Mouse (Mus musculus): ENCODE measurements around the gene Fam151b. TPM values are rescaled to one million over a fixed set of nuclear protein-coding genes. Genes with fewer than 3 reads are reported as not detected.

Fam151b gene
- total and polyA plus RNA-seq, 3 experiments: 0.11 TPM; not detected in 2

DNA sequence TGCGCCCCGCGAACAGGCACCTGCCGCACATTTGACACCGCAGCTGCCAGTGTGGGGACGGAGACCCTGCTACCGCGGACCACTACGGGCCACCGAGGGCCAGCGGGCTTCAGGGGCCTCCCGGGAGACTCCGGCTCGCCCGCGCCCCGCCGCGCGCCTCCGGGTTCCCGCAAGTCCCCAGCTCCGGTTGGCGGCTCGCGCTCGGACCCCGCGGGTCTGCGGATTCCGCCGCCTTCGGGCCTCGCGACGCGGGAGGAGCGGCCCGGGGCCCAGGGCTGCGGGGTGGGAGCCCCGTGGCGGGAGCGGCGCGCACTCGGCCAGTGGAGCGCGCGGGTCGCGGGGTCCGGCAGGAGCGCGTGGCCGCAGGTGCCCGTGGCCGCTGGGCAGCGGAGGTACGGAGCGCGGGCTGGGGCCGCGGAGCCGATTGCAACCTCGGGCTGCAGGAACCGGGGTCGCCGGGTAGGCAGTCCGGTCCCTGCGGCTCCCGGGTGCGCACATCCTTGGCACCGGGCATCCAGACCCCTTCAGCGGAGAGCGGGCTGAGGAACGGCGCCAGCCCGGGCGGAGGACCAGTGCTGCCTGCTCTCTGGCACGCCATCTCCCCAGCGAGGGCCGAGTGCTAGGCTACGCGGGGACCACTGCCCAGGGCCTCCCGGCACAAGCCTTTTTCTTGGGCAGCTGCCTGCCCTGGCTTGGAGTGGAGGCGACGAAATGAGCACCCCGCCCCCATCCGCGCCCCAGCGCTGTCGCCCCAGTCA, 57.3 kb downstream of the Fam151b start:
- H3K4me3 ChIP-seq (ENCODE audit: low read depth, low read length): no peak overlapping the region; the same call in 1 of the 2 replicates
- no peak for DNase-seq (ENCODE audit: low spot score)

DNA sequence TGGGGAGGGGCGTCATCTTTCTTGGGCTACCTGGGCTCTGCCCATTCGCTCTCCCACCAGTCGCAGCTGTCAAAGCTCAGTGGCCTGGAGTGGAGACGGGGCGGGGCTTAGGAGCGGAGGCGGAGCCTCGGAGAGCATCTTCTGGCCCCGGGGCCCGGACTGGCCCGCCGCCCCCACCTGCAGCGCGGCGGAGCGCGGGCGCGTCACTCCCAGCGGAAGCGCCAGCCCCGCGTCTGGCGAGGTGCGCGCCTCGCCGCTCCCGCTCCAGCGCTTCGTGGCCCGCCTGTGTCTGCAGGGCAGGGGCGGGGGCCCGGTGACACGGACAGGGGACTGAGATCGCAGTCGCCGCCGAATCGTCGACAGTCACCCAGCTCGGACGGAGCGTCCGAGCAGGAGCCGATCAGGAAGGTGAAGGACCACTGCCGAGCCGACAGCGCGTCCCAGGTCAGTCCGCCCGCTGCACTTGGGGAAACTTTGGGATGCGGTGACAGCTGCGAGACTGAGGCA, 58.0 kb downstream of the Fam151b start, which contains the start of gene Ankrd34b:
TSS of gene Ankrd34b (plus strand) at position 139 of the 507 bp plus-strand sequence.
- Histone ChIP-seq H3K4me3 (ENCODE audit: low read depth, low read length) (no peak within 1 kb of the TSS; the same call in 1 of the 2 replicates), H3K9me3 (replicated peaks) (peaks cover 15% of the 10 kb centered on the region), H3K4me1 (ENCODE audit: insufficient read depth, low read depth, low read length) (no peaks in the 10 kb centered on the region), H3K27me3 (ENCODE audit: insufficient read depth, low read length) (peaks cover 12% of the 10 kb centered on the region), H3K36me3 (replicated peaks) (no peaks in the 10 kb centered on the region)
- TF ChIP-seq GATA1 (IDR thresholded peaks at IDR 0.05; ENCODE audit: borderline replicate concordance, low read length): no peak
- no peak for TF ChIP-seq TAL1 (conservative IDR thresholded peaks at IDR 0.05; ENCODE audit: low read depth, low read length)
- no peak for TF ChIP-seq CTCF (IDR thresholded peaks at IDR 0.05; ENCODE audit: low read depth, low read length)
- no peak for TF ChIP-seq POLR2AphosphoS5 (IDR thresholded peaks at IDR 0.05; ENCODE audit: insufficient replicate concordance, low read depth, low read length)
- no peak for TF ChIP-seq GATA2 (IDR thresholded peaks at IDR 0.05; ENCODE audit: borderline replicate concordance, low read depth, low read length)
- no peak for ATAC-seq (ENCODE audit: extremely low read depth, insufficient number of reproducible peaks, low FRiP score, poor library complexity, severe bottlenecking)
- DNase-seq (ENCODE audit: low spot score): no peak

More for the DNA sequence above, 57.3 kb downstream of the Fam151b start:
- Histone ChIP-seq H3K9me3 (replicated peaks) (peaks cover 15% of the 10 kb centered on the region), H3K36me3 (replicated peaks) (no peaks in the 10 kb centered on the region), H3K4me1 (ENCODE audit: insufficient read depth, low read depth, low read length) (no peaks in the 10 kb centered on the region), H3K27me3 (ENCODE audit: insufficient read depth, low read length) (peaks cover 12% of the 10 kb centered on the region)
- ATAC-seq (ENCODE audit: extremely low read depth, insufficient number of reproducible peaks, low FRiP score, poor library complexity, severe bottlenecking): no peak
- TF ChIP-seq TAL1 (conservative IDR thresholded peaks at IDR 0.05; ENCODE audit: low read depth, low read length) (no peak), POLR2AphosphoS5 (IDR thresholded peaks at IDR 0.05; ENCODE audit: insufficient replicate concordance, low read depth, low read length) (no peak), CTCF (IDR thresholded peaks at IDR 0.05; ENCODE audit: low read depth, low read length) (no peak), GATA1 (IDR thresholded peaks at IDR 0.05; ENCODE audit: borderline replicate concordance, low read length) (no peak), GATA2 (IDR thresholded peaks at IDR 0.05; ENCODE audit: borderline replicate concordance, low read depth, low read length) (no peak)

DNA sequence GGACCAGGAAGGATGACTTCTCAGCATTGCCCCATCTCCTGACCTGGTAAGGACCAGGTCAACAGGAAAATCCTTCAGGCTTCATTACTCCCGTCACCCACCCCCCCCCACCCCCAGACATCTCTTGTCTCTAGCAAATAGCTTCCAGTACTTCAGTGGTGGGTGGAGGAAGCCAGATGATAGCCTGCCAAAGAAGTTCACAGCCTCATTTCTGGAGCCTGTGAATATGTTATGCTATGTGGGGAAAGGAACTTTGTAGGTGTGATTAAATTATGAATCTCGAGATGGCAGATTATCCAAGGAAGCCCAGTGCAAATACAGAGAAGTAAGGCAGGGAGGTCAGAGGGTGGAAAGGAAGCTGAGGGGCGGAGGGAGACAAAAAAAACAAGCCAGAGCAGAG, 60.1 kb downstream of the Fam151b start:
- H3K9me3 ChIP-seq (replicated peaks): peaks cover 15% of the 10 kb centered on the region
- no peak for TF ChIP-seq CTCF (IDR thresholded peaks at IDR 0.05; ENCODE audit: low read depth, low read length)
- no peak for TF ChIP-seq GATA2 (IDR thresholded peaks at IDR 0.05; ENCODE audit: borderline replicate concordance, low read depth, low read length)
- TF ChIP-seq GATA1 (IDR thresholded peaks at IDR 0.05; ENCODE audit: borderline replicate concordance, low read length): no peak
- TF ChIP-seq POLR2AphosphoS5 (IDR thresholded peaks at IDR 0.05; ENCODE audit: insufficient replicate concordance, low read depth, low read length): no peak
- TF ChIP-seq TAL1 (conservative IDR thresholded peaks at IDR 0.05; ENCODE audit: low read depth, low read length): no peak
- no peaks in the 10 kb centered on the region for H3K4me1 ChIP-seq (ENCODE audit: insufficient read depth, low read depth, low read length)
- DNase-seq (ENCODE audit: low spot score) (no peak), ATAC-seq (ENCODE audit: extremely low read depth, insufficient number of reproducible peaks, low FRiP score, poor library complexity, severe bottlenecking) (no peak)
- H3K27me3 ChIP-seq (ENCODE audit: insufficient read depth, low read length): peaks cover 16% of the 10 kb centered on the region
- H3K4me3 ChIP-seq (ENCODE audit: low read depth, low read length): no peak overlapping the region
- no peaks in the 10 kb centered on the region for H3K36me3 ChIP-seq (replicated peaks)

DNA sequence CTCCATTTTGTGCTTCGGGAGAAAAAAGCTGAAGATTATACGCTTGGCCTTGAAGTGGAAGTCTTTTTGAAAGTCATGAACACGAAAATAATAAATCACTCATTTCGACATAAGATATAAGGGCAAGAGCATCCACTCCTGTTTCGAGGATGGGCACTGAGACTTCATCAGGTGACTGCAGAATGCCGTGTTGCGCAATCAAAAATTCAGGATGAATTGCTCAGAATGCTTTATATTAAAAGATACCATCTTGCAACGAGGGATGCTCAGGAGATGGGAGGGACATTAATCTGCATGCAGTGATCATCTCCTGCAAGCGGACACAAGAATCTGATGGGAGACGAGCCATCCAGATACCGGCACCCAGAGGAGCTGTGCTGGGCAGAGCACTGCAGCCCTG, 64.2 kb downstream of the Fam151b start:
- no peaks in the 10 kb centered on the region for H3K4me1 ChIP-seq (ENCODE audit: insufficient read depth, low read depth, low read length)
- DNase-seq (ENCODE audit: low spot score) (no peak), ATAC-seq (ENCODE audit: extremely low read depth, insufficient number of reproducible peaks, low FRiP score, poor library complexity, severe bottlenecking) (no peak)
- no peaks in the 10 kb centered on the region for H3K9me3 ChIP-seq (replicated peaks)
- no peak for TF ChIP-seq GATA1 (IDR thresholded peaks at IDR 0.05; ENCODE audit: borderline replicate concordance, low read length)
- TF ChIP-seq CTCF (IDR thresholded peaks at IDR 0.05; ENCODE audit: low read depth, low read length): no peak
- no peak for TF ChIP-seq TAL1 (conservative IDR thresholded peaks at IDR 0.05; ENCODE audit: low read depth, low read length)
- TF ChIP-seq POLR2AphosphoS5 (IDR thresholded peaks at IDR 0.05; ENCODE audit: insufficient replicate concordance, low read depth, low read length): no peak
- TF ChIP-seq GATA2 (IDR thresholded peaks at IDR 0.05; ENCODE audit: borderline replicate concordance, low read depth, low read length): no peak
- H3K36me3 ChIP-seq (replicated peaks): no peaks in the 10 kb centered on the region
- H3K4me3 ChIP-seq (ENCODE audit: low read depth, low read length): no peak overlapping the region
- peaks cover 12% of the 10 kb centered on the region for H3K27me3 ChIP-seq (ENCODE audit: insufficient read depth, low read length)

DNA sequence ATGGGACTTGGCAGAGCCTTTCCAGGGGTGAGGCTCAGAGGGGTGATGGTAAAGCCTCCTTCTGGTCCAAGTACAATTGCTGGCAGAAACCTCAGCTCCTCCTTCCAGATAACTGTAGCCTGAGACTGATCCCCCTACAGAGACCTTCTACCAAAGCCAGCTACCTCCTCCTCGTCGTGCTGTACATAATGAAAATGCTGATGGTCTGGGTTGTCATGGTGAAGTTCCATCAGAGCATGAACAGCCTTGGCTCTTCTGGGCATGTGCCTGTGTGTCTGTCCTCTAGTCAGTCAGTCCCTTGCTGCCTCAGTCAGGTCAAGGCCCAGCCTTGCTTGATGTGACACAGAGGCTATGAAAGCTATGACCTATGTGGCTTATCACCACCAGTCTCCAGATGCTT, 73.3 kb downstream of the Fam151b start:
- Histone ChIP-seq H3K9me3 (replicated peaks) (no peaks in the 10 kb centered on the region), H3K27me3 (ENCODE audit: insufficient read depth, low read length) (peaks cover 10% of the 10 kb centered on the region), H3K36me3 (replicated peaks) (no peaks in the 10 kb centered on the region), H3K4me3 (ENCODE audit: low read depth, low read length) (no peak overlapping the region), H3K4me1 (ENCODE audit: insufficient read depth, low read depth, low read length) (no peaks in the 10 kb centered on the region)
- TF ChIP-seq GATA2 (IDR thresholded peaks at IDR 0.05; ENCODE audit: borderline replicate concordance, low read depth, low read length) (no peak), TAL1 (conservative IDR thresholded peaks at IDR 0.05; ENCODE audit: low read depth, low read length) (no peak), POLR2AphosphoS5 (IDR thresholded peaks at IDR 0.05; ENCODE audit: insufficient replicate concordance, low read depth, low read length) (no peak), GATA1 (IDR thresholded peaks at IDR 0.05; ENCODE audit: borderline replicate concordance, low read length) (no peak), CTCF (IDR thresholded peaks at IDR 0.05; ENCODE audit: low read depth, low read length) (no peak)
- ATAC-seq (ENCODE audit: extremely low read depth, insufficient number of reproducible peaks, low FRiP score, poor library complexity, severe bottlenecking) (no peak), DNase-seq (ENCODE audit: low spot score) (no peak)

DNA sequence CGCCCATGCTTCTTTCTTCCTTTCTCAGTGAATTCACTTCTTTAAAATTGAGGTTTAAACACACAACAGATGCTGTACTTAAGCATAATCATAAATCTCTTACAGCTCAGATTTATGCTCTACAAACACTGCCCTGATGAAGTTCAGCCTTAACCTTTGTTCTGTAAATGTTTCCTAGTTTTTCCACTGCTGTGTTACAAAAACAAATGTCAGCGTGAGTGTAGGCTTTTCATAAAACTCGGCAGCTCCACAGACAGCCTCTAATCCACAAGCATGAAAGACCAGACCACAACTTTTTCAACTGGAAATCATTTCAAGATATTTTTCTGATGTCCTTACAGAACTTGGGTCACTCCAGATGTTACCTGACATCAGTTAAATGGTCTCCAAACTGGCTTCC, 80.3 kb downstream of the Fam151b start:
- DNase-seq (ENCODE audit: low spot score): no peak
- Histone ChIP-seq H3K36me3 (replicated peaks) (no peaks in the 10 kb centered on the region), H3K4me3 (ENCODE audit: low read depth, low read length) (no peak overlapping the region), H3K9me3 (replicated peaks) (no peaks in the 10 kb centered on the region), H3K4me1 (ENCODE audit: insufficient read depth, low read depth, low read length) (no peaks in the 10 kb centered on the region), H3K27me3 (ENCODE audit: insufficient read depth, low read length) (peaks cover 23% of the 10 kb centered on the region)
- ATAC-seq (ENCODE audit: extremely low read depth, insufficient number of reproducible peaks, low FRiP score, poor library complexity, severe bottlenecking): no peak
- TF ChIP-seq CTCF (IDR thresholded peaks at IDR 0.05; ENCODE audit: low read depth, low read length): no peak
- no peak for TF ChIP-seq GATA1 (IDR thresholded peaks at IDR 0.05; ENCODE audit: borderline replicate concordance, low read length)
- TF ChIP-seq TAL1 (conservative IDR thresholded peaks at IDR 0.05; ENCODE audit: low read depth, low read length): no peak

Measured in G1E (cell line).